Mouse (Mus musculus) heart, embryonic 16.5 days (tissue): ENCODE results near the gene Rabepk. TPM values are rescaled to one million over a fixed set of nuclear protein-coding genes. Genes with fewer than 3 reads are reported as not detected.
"Not testable (repeated sequence)": the region's sequence is repeated elsewhere in the genome, so short reads cannot be mapped to it uniquely, and the experiment has no call there.

ENCODE experiments used
- ATAC-seq: fragments of 200-750 bp; cut with Nextera tagmentation; replicated peaks from 2 replicates; pipeline ENCODE4 v1.8.0; 2017; ENCODE audit warnings: moderate number of reproducible peaks; ENCODE audit not compliant: insufficient read depth, low FRiP score; ENCODE audit errors: extremely low read depth
- H3K27ac ChIP-seq: fragments of 300-500 bp; sonication (generic); 2 replicates; pipeline ENCODE4 v1.5.1; 2014; ENCODE audit warnings: mild to moderate bottlenecking, low read length, control low read depth, moderate library complexity
- H3K27me3 ChIP-seq: fragments of 300-500 bp; sonication (generic); 2 replicates; pipeline ENCODE4 v1.6.1; 2014; ENCODE audit warnings: low read length, mixed read lengths; ENCODE audit not compliant: control insufficient read depth, insufficient read depth
- H3K36me3 ChIP-seq: fragments of 300-500 bp; sonication (generic); 2 replicates; pipeline ENCODE4 v1.6.1; 2014; ENCODE audit not compliant: control insufficient read depth, insufficient read depth
- H3K4me1 ChIP-seq: fragments of 300-500 bp; sonication (generic); 2 replicates; pipeline ENCODE4 v1.6.1; 2014; ENCODE audit warnings: low read length, mixed read lengths; ENCODE audit not compliant: control insufficient read depth, insufficient read depth
- H3K4me2 ChIP-seq: fragments of 300-500 bp; sonication (generic); 2 replicates; pipeline ENCODE4 v1.6.1; 2014; ENCODE audit warnings: low read depth, mild to moderate bottlenecking, control low read depth, low read length
- H3K4me3 ChIP-seq: fragments of 300-500 bp; sonication (generic); 2 replicates; pipeline ENCODE4 v1.5.1; 2014; ENCODE audit warnings: mild to moderate bottlenecking, control low read depth, low read length
- H3K9ac ChIP-seq: fragments of 300-500 bp; sonication (generic); 2 replicates; pipeline ENCODE4 v1.6.1; 2014; ENCODE audit warnings: low read length, control low read depth
- H3K9me3 ChIP-seq: fragments of 300-500 bp; sonication (generic); replicated peaks from 2 replicates; pipeline ENCODE4 v1.6.1; 2016; ENCODE audit warnings: low read length; ENCODE audit not compliant: control insufficient read depth
- WGBS: fragments of 180-500 bp; shearing (Covaris S2); extraction: QIAGEN DNeasy Blood & Tissue Kit; methylation state at CpG from one replicate; pipeline ENCODE4 v1.1.7; 2014; 5-methylcytosine and 5-hydroxymethylcytosine counted together
- polyA plus RNA-seq: library from polyadenylated mRNA; unstranded; fragments of >200 nt; fragmentation: Nextera tagmentation; extraction: Ambion mirVana; gene quantifications from 2 replicates; pipeline ENCODE4 v1.2.1, GENCODE M21; 2015

Rabepk gene
- polyA plus RNA-seq, 1 experiment from 2014 or later = 26.9 TPM

DNA sequence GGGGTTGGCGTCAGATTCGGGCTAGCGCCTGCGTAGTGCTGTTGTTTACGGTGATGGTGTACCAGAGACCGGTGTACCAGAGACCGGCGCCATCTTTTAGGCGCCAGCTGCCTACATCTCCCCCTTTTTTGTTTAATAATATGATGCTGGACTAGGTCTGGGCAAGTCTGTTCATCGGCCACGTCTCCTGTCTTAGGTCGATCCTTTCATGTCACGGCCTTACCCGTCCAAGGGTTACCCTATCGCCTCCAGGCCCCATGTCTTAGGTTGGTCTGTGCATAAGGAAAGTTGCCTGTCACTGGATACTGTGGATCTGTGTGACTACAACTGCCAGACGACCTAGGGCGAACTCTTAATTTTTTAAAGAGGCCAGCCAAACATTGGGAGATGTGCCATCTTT, 30.4 kb upstream of the Rabepk start:
- not testable (repeated sequence) for H3K4me3 ChIP-seq, H3K36me3 ChIP-seq, H3K4me1 ChIP-seq, H3K27me3 ChIP-seq, H3K4me2 ChIP-seq, H3K27ac ChIP-seq, H3K9me3 ChIP-seq, H3K9ac ChIP-seq, ATAC-seq
- 92% methylated on average over 17 of the region's 17 CpGs for WGBS

DNA sequence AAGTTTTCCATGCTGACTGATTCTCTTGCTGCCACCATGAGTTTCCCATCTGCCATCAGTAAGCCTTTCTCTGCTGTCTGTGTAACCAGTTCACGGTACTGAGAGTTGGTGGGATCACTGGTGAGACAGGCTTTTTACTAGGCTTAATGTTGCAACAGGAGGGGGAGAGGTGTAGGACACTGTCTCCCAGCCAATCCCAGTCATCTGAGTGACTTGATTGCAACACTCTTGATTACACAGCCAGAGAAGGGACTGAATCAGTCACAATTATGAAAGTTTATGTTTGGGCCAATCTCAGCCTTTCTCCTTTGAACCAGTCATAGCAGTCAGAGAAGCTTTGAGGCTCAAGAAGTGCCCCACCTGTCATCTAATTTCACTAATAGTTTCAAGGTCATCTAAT, 28.3 kb upstream of the Rabepk start:
- H3K27ac ChIP-seq = no peak overlapping the region
- H3K9ac ChIP-seq = no peak overlapping the region
- H3K9me3 ChIP-seq = no peaks in the 10 kb centered on the region
- no peaks in the 10 kb centered on the region for H3K36me3 ChIP-seq
- no peak for ATAC-seq
- 86% methylated on average over 1 of the region's 1 CpGs for WGBS
- no peak overlapping the region for H3K4me2 ChIP-seq
- H3K4me1 ChIP-seq = peaks cover 13% of the 10 kb centered on the region
- no peaks in the 10 kb centered on the region; the same call in 1 of the 2 replicates for H3K27me3 ChIP-seq
- H3K4me3 ChIP-seq = no peak overlapping the region

DNA sequence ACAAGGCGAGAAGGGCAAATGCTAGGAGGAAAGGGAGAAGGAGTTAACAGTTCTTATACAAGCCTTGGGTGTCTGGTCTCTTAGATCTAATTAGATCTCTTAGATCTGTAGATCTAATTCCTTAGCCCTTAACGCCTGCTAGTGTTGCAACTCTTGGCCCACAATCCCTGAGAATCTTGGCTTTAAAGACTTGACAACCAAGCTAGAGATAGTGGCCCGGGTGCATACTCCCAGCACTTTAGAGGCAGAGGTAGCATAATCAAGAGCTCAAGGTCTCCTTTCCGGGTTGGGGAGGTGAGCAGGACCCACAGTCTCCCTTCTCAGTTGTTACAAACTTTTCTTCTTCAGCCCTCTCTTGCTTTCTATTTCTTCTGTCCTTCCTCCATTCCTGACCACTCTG, 27.9 kb upstream of the Rabepk start:
- no peak overlapping the region for H3K4me3 ChIP-seq
- H3K4me1 ChIP-seq = peaks cover 13% of the 10 kb centered on the region
- H3K9me3 ChIP-seq = no peaks in the 10 kb centered on the region
- no peaks in the 10 kb centered on the region; the same call in 1 of the 2 replicates for H3K27me3 ChIP-seq
- ATAC-seq = no peak
- no peak overlapping the region for H3K9ac ChIP-seq
- no peak overlapping the region for H3K4me2 ChIP-seq
- WGBS = 83% methylated on average over 4 of the region's 4 CpGs
- no peaks in the 10 kb centered on the region for H3K36me3 ChIP-seq
- no peak overlapping the region for H3K27ac ChIP-seq

DNA sequence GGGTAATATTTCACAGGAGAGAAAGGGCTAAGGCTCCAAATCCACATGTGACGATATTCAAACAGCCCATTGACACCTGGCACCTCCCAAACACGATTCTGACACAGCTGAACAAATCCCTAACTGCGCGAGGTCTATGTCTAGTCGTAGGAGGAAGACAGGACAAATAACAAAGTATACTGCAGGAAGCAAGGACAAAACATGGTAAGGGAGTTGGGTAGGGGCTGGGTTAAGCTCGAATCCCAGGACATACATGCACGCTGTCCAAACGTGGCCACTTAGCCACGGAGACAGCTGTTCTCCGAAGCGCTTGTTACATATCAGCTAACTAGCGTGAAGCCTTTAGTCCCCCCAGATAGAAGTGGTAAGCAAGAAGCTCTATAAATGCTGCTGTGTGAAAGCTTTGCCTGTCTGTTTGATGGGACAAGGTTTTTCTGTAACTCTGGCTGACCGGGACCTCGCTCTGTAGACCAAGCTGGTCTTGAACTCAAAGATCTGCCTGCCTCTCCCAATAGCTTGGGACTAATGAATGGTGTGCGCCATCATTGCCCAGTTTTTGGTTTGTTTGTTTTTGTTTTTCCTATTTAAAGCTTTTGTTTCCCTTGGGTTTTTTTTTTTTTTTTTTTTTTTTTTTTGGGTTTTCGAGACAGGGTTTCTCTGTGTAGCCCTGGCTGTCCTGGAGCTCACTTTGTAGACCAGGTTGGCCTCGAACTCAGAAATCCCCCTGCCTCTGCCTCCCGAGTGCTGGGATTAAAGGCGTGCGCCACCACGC, 26.9 kb upstream of the Rabepk start:
- Histone ChIP-seq H3K4me1 (peaks cover 13% of the 10 kb centered on the region), H3K9ac (peak overlapping the region; percentile 98), H3K4me3 (peak overlapping the region; percentile 100), H3K27ac (peak overlapping the region; percentile 9; the same call in 1 of the 2 replicates), H3K36me3 (peaks cover 8% of the 10 kb centered on the region; the same call in 1 of the 2 replicates), H3K9me3 (no peaks in the 10 kb centered on the region), H3K4me2 (peak overlapping the region; percentile 72), H3K27me3 (no peaks in the 10 kb centered on the region; the same call in 1 of the 2 replicates)
- ATAC-seq = no peak
- 33% methylated on average over 20 of the region's 21 CpGs for WGBS

DNA sequence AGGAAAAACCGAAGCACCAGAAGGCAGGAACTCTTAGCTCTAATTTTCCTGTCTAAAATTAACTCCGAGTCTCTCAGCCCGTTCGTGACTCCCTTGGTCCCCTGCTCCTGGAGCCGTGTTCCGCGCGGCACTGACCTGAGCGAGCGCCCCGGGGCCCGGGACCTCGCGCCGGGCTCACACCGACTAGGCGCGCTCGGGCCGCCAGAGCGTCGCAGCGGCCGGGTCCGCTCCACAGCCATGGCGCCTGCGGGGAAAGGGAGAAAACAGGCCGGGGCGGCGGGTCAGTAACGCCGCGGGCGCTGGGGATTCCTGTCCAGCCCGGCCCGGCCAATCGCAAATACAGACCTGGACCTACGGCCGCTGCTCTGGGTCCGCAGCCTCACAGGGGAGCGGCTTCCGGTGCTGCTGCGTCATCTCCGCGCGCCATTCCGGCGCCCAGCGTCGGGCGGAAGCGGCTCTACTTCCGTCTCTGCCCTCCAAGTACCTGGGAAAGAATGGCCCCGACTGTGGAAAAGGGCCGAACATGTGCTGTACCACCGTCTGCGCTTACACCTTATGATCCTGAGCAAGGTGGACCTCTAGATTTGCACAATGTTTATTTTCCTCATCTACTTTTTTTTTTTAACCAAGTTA, 26.2 kb upstream of the Rabepk start, which contains the start of gene Fbxw2:
Fbxw2 (minus strand) TSS at position 485 of the 633 bp plus-strand sequence.
- Histone ChIP-seq H3K9ac (peak within 1 kb of the TSS; percentile 98), H3K27ac (peak within 1 kb of the TSS; percentile 88), H3K9me3 (no peaks in the 10 kb centered on the region), H3K36me3 (peaks cover 8% of the 10 kb centered on the region; the same call in 1 of the 2 replicates), H3K4me2 (peak within 1 kb of the TSS; percentile 72), H3K27me3 (no peaks in the 10 kb centered on the region; the same call in 1 of the 2 replicates), H3K4me3 (peak within 1 kb of the TSS; percentile 100), H3K4me1 (peaks cover 13% of the 10 kb centered on the region)
- under 1% methylated on average over 57 of the region's 57 CpGs for WGBS
- peak; percentile 99 for ATAC-seq

DNA sequence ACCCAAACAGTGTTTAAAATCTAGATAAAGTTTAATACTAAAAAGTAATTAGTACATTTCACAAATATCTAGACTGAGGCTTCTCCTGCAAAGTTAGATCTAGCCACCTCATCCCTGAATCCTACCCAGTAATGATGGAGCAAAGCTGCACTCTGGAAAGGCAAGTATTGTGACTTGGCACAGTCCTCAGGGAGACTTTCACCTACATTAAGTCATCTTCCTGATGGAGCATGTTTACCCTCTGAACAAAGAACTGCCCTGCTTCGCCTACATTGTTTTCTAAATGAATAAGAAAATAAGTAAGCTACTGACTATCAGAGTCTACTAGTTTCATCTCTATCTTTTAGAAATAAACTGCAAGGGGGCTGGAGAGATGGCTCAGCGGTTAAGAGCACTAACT, 18.8 kb upstream of the Rabepk start:
- Histone ChIP-seq H3K9me3 (no peaks in the 10 kb centered on the region), H3K4me1 (no peaks in the 10 kb centered on the region), H3K4me2 (no peak overlapping the region), H3K4me3 (no peak overlapping the region), H3K9ac (no peak overlapping the region), H3K27me3 (no peaks in the 10 kb centered on the region), H3K27ac (no peak overlapping the region), H3K36me3 (peaks cover 20% of the 10 kb centered on the region; the same call in 1 of the 2 replicates)
- WGBS = 93% methylated on average over 2 of the region's 2 CpGs
- no peak for ATAC-seq

DNA sequence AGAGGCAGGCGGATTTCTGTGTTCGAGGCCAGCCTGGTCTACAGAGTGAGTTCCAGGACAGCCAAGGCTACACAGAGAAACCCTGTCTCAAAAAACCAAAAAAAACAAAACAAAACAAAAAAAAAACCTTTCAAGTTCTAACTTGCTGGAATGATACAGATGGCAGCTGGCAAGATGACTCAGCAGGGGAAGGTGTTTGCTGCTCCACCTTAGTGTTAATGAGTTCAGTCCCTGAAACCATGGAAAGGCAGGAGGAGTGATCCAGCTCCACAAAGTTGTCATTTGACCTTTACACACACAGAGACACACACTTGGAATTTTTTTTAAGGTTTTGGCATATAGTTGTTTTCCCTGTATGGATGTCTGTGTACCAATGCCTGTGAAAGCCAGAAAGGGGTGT, 16.2 kb upstream of the Rabepk start:
- H3K27me3 ChIP-seq, H3K4me3 ChIP-seq, H3K4me1 ChIP-seq, ATAC-seq, H3K27ac ChIP-seq, H3K9ac ChIP-seq, H3K9me3 ChIP-seq, H3K4me2 ChIP-seq: not testable (repeated sequence)
- WGBS = 92% methylated on average over 2 of the region's 2 CpGs
- peaks cover 26% of the 10 kb centered on the region for H3K36me3 ChIP-seq

DNA sequence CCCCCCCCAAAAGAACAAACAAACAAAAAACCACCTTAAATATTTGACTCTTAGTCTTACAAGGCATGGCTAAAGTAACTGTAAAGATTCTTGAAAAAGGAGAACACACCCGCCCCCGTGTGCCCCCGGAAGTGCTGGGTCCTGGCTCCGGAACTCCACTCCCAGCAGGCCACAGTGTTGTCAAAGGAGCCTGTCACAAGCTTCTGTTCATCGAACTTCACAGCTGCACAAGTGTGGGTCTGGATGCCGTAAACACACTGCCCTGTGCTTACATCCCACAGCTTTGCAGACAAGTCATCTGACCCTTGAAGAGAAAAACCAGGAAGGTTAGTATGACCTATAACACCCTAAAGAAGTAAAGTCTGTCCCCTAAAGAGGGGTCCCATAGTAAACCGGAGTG, 13.0 kb upstream of the Rabepk start:
- Histone ChIP-seq H3K9me3 (no peaks in the 10 kb centered on the region), H3K4me1 (no peaks in the 10 kb centered on the region; the same call in 1 of the 2 replicates), H3K27ac (no peak overlapping the region), H3K36me3 (peaks cover 27% of the 10 kb centered on the region), H3K4me3 (no peak overlapping the region), H3K4me2 (no peak overlapping the region), H3K27me3 (no peaks in the 10 kb centered on the region), H3K9ac (no peak overlapping the region)
- ATAC-seq = no peak
- WGBS = 73% methylated on average over 7 of the region's 7 CpGs

DNA sequence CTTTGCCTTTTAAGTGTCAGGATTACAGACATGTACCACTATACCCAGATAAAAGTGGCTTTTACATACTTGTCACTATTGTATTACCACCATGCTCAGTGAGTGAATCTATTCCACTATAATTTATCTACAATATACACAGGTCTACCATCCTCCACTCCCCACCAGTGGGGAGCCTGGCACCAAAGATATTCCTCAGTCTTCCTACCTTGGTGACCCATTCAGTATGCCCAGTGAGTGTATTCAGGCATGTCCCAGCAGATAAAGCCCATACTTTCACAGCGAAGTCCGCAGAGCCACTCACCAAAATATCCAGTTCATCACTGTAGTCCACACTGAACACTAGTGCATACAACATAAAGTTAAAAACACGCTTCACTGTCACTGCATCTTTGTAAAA, 11.1 kb upstream of the Rabepk start:
- H3K27me3 ChIP-seq = no peaks in the 10 kb centered on the region
- no peak for ATAC-seq
- WGBS = 88% methylated on average over 3 of the region's 3 CpGs
- H3K4me3 ChIP-seq = no peak overlapping the region
- no peak overlapping the region for H3K9ac ChIP-seq
- no peak overlapping the region for H3K4me2 ChIP-seq
- H3K4me1 ChIP-seq = peaks cover 3% of the 10 kb centered on the region; the same call in 1 of the 2 replicates
- H3K27ac ChIP-seq = no peak overlapping the region
- peaks cover 27% of the 10 kb centered on the region for H3K36me3 ChIP-seq
- no peaks in the 10 kb centered on the region for H3K9me3 ChIP-seq
